Mouse (Mus musculus) spleen, embryonic (tissue): ENCODE data around the gene Gprc5c.

ENCODE experiments used
- CTCF ChIA-PET: fragments of 350-600 bp; sonication (Branson Sonifier 250); formaldehyde crosslinking; loops from one replicate; lab custom pipeline; 2022; lab: Charles Lee

Gprc5c gene

DNA sequence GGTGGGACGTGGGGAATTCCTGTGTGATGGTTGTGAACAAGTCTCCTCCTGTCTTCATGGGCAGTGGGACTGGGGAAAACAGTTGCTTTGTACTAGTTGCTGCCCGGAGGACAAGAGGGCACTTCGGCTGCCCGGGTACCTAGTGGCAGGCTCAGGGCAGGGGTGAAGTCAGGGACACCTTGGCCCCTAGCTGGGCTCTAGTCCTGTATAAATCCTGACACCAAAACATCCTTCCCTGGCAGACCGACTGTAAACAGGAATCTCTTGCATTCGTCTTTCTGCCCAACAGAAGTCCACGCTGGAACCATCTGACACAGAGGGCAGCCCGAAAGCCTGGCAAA is 20.5 kb upstream of the Gprc5c start:
- CTCF ChIA-PET = no interaction called here

DNA sequence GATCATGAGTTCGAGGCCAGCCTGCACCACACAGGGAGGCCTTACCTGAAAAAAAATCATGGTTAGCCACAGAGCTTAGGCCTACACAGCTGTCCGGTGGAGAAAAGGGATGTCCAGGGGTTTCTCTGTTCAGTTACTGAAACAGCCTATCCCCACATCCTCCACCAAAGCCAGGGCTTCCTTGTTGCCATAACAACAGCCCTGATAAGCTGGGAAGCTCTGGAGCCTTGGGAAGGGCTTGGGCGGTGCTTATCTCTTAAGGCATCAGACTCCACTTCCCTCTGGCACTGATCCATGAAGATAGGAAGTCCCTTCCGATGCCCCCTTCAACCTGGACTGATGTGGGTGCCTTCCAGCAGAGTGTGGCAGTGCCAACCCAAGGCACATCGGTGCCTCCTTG is 17.8 kb upstream of the Gprc5c start:
- CTCF ChIA-PET = interaction anchor here (0.6 kb wide), 1 partner anchor 97 kb away, joined by 3 read pairs; no protein-coding TSS in a partner anchor

DNA sequence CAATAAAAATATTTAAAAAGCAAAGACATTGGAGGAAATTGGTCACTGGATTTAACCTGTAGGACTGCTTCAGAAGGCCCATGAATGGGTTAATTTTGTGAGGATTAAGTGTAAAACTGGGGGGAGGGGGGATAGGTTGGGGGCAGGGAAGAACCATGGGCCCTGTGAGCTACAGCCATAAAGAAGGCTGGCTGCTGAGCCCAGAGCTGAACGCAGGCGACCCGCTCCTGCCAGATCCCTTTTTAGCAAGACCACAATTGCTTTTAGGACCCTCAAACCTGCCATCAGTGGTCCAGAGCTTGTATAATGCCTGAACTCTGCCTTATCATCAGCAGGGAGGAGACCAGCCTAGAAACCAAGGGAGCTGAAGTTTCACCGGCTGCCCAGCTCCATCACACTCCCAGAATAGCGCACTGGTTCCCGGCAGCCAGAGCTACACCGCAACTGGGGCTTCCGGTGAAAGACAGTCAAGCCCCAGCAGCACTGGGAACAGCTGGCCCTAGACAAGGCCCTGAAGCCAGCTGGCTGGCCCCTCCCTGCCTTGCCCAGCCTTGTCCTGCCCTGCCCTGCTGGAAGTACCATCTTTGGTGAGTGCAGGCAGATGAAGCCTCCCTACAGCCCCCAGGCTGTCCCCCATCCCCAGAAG is 7.0 kb upstream of the Gprc5c start:
- CTCF ChIA-PET = no interaction called here

DNA sequence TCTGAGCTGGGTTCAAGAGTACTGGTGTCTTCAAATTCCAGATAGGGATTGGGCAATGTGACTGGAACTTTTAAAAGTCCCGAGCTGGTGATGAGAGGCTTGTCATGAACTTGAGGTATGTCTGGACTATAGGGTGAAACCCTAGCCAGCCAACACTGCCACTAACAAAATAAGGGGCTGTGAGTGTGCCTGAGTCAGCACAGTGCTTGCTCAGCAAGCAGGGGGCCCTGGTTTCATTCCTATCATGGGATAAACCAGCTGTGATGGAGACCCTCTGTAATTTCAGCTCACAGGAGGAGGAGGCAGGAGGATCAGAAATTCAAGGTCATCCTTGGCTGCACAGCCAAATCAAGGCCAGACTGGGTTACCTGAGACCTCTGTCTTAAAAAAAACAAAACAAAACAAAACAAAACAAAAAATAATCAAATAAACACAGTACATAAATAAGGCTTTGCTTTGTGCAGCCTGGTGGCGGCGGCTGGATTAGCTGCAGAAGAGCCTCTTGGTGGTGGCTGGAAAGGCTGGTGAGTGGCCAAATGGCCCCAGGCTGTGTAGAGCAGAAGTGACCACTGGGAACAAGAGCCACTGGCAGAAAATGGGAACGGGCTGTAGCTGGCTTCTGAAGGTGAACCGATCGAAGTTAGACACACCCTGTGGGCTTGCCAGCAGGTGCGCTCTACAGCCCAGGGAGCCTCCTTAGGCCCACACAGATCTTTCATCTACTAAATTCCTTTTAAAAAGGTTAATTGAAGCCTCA is 6.3 kb upstream of the Gprc5c start:
- CTCF ChIA-PET = interaction anchor here (0.7 kb wide), 1 partner anchor 28 kb away, joined by 3 read pairs; no protein-coding TSS in a partner anchor

DNA sequence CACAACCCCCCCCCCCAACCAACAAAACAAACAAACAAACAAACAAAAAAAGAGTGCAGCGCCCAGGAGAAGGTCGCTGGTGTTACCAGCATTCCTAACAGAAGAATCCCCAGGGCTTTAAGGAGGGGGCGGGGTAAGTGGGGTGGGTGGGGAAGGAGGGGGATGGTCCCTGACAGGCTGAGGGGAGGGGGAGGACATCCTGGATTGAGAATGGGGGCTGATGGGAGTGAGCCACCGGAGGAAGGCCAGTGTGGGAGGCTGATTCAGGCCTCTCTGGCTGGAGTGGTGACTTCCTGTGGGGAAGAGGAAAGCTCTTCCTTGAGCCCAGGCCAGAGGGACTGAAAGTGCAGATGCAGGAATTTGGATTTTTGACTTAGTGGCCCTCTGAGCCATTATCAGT is 4.6 kb upstream of the Gprc5c start:
- CTCF ChIA-PET = no interaction called here

DNA sequence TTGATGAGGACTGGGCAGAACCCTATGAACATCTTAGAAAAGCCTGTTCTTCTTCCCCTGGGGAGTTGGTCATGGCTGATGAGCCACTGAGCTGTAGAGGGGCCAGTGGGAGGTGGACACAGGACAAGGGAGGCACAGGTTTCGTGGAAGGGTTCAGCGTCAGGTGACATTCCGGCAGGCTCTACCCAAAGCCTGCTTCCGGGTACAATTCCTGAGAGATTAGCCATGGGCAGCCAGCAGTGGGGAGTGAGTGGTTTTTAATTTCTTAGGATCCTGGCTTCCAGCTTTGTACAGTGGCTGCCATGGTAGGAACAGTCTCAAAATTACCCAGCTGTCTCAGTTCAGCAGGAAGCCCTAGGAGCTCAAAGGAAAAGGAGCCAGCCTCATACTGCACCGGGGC is 3.9 kb upstream of the Gprc5c start:
- CTCF ChIA-PET = no interaction called here

DNA sequence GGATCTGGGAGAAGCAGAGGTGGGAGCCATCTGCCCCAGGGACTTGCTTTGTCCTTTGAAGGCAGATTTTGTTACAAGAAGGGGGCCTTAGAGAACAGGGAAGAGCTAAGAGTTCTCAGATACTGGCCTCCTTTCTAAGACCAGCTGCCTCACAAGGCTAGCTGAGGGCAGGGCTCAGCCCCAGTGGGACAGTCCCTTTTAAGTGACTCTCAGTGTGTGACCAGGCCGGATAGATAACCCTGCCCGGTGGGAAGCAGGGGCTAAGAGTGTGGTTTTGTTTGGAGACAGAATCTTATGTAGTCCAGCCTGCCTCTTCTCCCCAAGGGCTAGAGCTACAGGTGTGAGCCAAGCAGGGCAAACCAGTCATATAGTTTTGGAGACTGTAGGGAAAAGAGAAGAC is 1.4 kb upstream of the Gprc5c start:
- CTCF ChIA-PET = interaction anchor here (0.5 kb wide), 1 partner anchor 1787 kb away, joined by 4 read pairs; no protein-coding TSS in a partner anchor

DNA sequence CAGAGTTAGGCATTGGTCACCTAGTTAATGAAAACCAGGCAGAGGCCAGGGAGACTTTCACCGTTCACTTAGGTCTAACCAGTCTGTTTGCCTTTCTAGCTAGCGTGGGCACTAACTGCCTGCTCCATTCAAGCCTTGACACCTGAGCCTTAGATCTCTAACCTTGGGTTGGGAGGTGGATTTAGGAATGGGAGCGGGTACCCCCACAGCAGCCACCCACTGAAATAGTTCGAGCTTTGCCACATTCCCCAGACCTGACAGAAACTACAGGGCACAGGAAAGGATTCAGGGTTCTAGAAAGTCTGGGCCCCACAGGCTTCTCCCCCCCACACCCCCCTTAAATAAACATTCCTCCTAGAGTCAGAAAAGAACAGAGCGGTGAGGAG is 893 bp upstream of the Gprc5c start:
- CTCF ChIA-PET = no interaction called here

DNA sequence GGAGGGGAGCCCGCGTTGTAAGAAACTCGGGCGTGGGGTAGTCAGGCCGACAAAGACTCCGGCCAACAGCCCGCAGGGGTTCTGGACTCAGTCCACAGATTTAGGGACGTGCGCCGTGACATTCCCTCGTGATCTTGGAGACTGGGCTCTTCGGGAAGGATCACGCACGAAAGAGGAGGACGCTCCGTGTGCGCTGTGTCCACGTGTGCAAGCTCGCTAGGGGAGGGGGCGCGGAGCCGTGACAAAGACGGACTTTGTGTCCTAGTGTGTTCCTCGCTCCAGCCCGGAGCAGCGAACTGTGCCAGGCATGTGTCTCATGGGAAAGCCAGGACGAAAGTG is 286 bp downstream of the Gprc5c start:
- CTCF ChIA-PET = no interaction called here

DNA sequence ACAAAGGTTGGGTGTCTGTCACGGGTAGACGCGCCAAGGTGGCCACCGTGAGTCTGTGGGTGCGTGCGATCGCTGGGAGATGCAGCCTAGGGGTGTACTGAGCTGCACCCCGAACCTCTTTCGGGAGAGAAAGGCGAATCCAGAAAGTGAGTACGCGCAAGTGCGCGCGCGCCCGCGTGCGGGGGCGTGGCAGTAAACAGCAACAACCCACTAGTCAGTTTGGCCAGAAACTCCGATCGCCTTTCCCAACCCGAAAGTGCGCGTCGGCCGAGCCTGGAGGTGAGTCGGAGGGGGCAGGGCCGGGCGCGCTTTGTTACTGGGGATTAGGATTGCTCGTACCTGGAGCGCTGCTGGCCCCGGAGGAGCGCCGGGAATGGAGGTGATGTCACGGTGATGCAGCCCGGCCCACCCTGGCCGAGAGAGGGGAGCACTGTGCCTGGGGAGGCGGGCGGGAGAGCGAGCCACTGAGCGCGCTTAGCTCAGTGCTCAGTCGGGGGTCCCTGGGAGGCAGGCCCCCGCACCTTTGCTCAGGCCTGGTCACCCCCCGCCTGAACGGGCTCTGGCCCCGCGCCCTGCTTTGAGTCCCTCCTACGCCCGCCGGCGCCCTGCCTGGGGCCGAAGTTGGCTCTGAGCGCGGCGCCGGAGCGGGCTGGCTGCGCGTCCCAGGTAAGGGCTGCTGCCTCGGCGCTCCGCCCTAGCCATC is 807 bp downstream of the Gprc5c start:
- CTCF ChIA-PET = no interaction called here

DNA sequence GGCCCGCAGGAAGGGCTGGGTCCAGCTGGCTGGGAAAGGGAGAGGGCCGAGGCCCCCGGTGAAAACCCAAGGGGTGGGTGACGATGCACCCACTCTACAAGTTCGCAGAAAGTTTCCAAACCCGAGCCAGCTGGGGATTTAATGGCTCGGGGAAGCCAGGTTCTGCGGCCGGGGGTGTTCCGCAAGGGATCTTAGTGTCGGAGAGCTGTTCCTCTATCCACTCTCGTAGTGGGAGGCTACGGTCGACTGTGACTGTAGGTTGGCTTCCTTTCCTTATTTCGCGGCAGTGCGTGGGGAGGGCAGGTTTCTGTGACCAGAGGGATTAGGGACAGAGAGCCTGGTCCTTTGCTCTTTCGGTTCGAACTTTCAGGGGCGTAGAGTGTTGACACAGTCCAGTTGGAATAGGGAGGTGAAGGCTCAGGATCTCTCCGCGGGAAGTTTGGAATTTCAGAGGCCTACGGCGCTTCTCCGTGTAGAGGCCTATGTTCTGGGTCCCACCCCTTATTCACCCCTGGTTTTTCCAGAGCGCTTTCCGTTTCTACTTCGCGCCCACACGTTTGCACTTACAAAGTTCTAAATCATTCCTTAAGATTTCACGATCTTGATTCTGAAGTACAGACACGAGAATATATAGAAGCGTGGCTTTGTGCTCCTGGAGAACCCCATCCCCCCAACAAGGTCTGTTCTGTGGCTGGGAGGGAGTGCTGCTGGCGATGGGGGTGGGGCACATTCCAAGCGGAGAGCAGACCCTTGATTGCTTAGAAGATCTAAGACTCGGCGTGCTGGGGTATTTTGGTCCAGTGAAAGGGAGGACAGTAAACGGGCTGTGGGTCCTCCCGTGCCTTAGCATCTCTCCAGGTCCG is 1.6 kb downstream of the Gprc5c start:
- CTCF ChIA-PET = no interaction called here

DNA sequence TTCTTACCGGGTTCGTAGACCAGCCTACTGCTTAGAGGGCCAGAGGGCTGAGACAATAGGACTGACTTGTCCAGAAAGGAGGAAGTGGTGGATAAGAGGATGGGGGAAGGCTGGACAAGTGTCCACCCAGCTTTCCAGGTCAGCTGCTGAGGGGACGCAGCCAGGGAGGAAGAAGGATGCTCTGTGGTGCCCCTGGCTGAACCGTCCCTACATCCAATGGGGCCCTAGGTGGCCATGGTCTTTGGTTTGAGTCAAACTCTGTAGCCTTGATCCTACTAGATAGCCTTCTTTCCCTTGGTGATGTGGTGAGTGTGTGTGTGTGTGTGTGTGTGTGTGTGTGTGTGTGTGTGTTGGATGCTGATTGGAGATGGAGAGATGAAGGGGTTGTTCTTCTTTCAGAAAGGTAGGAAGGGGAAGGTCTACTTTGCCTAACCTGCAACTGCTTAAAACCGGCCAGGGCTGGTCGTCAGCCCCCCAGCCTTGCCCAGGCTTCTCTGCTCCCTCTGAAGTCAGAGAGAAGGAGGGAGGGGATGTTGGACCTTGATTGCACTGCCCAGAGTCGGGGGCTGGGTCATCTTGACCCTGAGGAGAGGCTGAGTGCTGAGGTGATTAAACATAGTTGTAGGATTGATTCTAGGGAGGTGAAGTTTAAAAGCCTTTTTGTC is 2.4 kb downstream of the Gprc5c start:
- CTCF ChIA-PET = no interaction called here

DNA sequence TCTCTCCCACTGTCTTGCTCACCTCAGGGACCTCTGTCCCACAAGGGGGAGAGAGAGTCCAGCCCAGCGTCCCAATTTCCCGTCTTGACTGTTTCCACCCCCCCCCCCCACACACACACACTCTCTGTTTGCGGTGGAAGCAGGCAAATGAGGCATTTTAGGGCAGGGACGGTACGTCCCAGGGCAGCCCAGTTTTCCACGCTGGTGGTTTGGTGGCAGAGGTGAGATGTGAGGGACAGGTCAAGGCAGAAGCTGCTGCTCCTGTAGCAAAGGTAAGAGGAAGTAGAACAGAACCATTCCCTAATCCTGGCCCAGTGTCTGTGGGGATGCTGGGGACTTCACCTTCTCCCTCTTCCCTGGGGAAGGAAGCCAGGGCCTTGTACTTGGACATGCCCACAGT is 3.6 kb downstream of the Gprc5c start:
- CTCF ChIA-PET = no interaction called here

DNA sequence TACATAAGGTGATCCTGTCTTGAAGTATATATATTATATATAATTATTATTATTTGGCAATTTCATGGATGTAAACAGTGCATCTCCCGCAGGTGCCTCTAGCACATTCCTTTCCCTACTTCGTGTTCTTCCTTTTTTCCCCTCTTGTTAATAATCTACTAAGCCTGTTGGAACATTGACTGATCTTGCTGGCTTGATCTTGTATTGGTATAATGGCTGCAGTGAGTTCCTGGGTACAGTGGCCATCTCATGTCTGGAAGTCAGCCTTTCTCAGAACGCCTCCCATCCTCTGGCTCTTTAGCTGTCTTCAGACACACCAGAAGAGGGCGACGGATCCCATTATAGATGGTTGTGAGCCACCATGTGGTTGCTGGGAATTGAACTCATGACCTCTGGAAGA is 5.2 kb downstream of the Gprc5c start:
- CTCF ChIA-PET = no interaction called here

DNA sequence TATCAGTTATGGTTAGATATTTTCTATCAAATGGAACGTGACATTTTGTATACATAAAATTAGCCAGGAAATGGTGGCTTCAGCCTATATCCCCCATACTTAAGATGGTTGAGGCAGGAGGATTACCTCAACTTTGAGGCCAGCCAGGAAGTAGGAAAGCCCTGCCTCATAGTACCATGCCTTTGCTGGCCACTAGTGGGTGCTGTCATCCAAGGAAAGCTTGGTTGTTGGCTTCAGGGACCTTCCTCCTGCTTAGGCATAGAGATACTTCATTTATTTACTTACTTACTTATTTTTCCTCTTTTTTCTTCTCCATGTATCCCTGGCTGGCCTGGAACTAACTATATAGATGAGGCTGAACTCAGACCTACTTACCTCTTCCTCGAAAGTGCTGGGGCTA is 7.7 kb downstream of the Gprc5c start:
- CTCF ChIA-PET = interaction anchor here (0.7 to 1.3 kb wide), 3 partner anchors 15 to 65 kb away, joined by 3 read pairs; no protein-coding TSS in a partner anchor

DNA sequence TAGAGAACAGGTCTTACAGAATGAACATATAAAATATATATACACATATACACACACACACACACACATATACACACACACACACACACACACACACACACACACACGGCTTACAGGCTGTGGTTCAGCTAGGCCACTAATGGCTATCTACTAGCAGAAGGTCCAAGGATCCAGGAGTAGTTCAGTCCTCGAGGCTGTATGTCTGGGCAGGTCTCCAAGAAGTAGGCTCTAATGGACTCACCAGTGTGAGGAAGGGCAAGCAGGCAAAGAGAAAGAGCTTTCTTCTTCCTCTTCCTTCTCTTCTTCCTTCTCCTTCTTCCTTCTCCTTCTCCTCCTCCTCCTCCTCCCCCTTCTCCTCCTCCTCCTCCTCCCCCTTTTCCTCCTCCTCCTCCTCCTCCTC is 10.1 kb downstream of the Gprc5c start:
- CTCF ChIA-PET = no interaction called here

DNA sequence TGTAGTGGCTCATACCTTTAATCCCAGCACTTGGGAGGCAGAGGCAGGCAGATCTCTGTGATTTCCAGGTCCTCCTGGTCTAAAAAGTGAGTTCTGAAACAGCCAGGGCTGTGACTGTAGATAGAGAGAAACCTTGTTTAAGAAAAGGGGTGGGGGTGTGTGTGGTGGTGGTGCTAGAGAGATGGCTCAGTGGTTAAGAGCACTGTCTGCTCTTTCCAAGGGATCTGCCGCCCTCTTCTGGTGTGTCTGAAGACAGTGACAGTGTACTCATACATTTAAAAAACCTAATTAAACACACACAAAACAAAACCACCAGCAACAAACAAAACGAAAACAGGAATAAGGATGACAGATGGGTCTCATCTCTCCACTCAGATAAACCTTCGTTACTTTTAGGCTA is 11.7 kb downstream of the Gprc5c start:
- CTCF ChIA-PET = no interaction called here

DNA sequence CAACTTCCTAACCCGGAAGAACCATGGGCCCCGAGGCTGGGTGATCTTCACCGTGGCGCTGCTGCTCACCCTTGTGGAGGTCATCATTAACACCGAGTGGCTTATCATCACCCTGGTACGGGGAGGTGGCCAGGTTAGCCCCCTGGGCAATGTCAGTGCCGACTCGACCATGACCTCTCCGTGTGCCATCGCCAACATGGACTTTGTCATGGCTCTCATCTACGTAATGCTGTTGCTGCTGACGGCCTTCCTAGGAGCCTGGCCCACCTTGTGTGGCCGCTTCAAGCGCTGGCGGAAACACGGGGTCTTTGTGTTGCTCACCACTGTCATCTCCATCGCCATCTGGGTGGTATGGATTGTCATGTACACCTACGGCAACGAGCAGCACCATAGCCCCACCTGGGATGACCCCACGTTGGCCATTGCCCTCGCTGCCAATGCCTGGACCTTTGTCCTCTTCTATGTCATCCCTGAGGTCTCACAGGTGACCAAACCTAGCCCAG is 13.0 kb downstream of the Gprc5c start:
- CTCF ChIA-PET = no interaction called here

DNA sequence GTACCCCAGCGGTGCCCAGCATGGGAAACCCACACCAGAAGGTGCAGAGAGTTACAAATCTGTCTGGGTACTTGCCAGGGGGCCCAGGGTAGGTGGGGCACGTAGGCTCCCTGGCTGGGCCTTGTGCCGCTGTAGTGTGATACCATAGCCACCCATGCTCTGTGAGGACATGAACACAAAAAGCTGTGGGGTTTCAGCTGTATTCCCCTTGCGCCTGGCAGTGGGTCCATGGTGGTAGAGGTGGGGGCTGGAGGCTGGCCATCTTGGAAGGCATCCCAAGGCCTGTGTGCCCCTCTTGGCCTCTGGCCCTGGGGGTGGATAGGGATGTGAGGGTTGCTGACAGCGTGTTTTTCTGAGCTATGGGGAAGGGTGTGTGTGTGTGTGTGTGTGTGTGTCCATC is 15.0 kb downstream of the Gprc5c start:
- CTCF ChIA-PET = interaction anchor here (0.5 to 1.2 kb wide), 2 partner anchors 16 to 108 kb away, joined by 3 read pairs; no protein-coding TSS in a partner anchor

DNA sequence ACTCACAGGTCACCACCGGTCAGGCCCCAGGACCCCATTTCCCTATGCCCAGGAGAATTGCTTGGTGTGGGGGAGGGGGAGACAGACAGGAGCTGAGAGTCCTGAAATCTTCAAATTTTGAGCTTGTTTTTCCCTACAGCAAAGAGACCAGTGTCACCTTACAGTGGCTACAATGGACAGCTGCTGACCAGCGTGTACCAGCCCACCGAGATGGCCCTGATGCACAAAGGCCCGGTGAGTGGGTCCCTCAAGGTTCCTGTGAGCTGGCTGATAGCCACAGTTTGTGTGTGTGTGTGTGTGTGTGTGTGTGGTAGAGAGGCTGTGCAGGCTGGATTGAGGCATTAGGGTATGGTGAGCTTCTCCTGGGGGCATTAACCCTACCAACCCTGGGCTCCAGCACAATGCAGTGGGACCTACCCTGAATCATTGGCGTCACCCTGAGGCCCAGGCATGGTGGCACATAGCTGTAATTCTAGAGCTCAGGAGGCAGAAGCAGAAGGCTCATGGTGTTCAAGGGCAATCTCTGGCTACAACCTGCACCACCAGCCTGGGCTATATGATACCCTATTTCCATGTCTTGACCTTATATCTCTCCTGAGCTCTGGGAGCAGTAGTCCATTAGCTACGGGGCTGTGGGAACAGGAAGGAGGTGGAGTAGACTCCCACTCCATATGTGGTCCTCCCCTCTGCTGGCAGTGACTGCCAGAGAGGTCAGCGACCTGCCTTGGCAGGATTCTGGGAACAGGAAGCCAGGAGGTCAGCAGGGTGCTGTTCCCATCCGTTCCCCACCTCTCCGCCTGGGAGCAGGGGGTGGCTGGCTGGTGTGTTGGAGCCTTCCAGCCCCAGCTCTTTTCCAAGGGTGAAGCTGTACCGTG is 15.8 kb downstream of the Gprc5c start:
- CTCF ChIA-PET = interaction anchor here (1.2 kb wide), 1 partner anchor 16 kb away, joined by 3 read pairs; no protein-coding TSS in a partner anchor
